Mouse (Mus musculus) layer of hippocampus, postnatal 36 days (tissue): Measurements from ENCODE around the gene Tbccd1. TPM values are rescaled to one million over a fixed set of nuclear protein-coding genes. Genes with fewer than 3 reads are reported as not detected.
A peak's percentile ranks its signal among the peaks of the same experiment; 100 is the strongest.
"Not testable (repeated sequence)": the region's sequence is repeated elsewhere in the genome, so short reads cannot be mapped to it uniquely, and the experiment has no call there.

Experiments used
- DNase-seq, 2 experiments: peaks; one replicate each; pipeline ENCODE4 v3.0.0; 2022
- total RNA-seq, 2 experiments: library from RNA; stranded (reverse); gene quantifications; 2 replicates each; pipeline ENCODE4 v1.2.3; 2021

Tbccd1 gene
- total RNA-seq, 2 experiments from 2014 or later: 15.2 to 15.8 TPM

DNA sequence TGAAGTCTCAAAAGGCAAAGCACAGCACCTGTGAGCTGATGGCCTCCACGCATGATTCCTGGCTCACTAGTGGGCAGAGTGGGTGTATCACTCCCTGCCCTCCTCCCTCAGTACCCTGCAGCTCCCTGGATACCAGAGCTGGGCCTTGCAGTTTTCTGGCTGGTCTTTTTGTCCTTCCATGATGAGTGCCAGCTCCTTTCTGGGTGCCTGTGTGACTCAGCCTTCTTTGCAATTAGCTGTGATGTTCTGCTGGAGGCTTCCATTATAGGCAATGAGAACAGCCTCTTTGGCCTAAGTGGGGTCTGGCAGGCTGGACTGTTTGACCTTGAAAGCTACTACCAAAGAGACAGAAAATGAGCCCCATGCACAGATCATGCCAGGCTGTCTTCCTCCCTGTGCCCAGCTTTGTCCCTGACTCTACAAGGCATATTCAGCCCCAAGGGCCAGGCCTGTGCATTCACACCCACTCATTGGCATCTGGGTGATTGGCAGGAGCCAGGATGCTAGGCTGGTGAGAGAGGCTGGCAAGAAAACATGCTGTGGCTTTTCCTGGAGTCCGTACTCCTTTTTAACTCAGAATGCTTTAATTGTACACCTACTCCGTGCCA, 78.1 kb downstream of the Tbccd1 start:
- peak; percentile 66 to 71 for DNase-seq

DNA sequence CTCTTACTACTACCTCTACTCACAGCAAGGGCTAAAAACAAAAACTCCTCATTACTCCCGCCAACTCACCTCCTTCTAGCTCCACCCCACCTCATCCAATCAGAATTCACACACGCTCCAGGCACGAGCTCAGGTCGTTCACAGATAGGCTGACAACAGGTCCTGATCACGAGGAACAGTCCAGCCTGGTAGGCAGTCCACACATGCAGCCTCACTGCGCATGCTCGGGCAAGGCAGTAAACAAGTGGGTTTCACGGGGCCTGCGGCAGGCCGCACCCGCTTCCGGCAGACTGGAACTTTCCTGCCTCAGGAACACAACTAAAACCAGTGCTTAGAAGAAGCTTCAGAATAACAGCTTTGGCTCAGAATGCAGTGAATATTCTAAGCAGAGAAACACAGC, 79.2 kb downstream of the Tbccd1 start:
- not testable (repeated sequence) for DNase-seq

DNA sequence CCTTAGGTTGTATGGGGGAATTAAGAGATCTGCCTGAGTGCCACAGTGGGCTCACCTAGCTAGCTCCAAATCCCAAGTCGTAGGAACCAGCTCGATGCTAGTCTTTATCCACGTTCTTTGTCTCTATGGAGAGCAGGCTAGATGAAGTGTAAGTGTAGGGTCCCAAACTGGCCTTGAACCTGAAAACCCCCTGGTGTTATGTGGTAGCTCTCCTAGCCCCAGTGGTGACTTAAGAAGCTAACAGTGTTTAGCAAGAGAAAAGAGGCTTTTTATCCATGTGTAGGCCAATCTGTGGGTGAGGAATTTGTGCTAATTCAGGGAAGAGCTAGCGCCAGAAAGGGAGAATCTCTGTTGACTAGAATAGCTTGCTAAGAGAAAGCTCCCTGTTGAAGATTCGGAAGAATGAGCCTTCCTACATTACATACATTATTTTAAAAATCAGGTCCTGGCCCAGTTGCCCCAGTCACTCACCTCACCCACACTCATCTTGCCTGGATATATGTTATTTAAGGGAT, 81.9 kb downstream of the Tbccd1 start:
- DNase-seq: no peak

DNA sequence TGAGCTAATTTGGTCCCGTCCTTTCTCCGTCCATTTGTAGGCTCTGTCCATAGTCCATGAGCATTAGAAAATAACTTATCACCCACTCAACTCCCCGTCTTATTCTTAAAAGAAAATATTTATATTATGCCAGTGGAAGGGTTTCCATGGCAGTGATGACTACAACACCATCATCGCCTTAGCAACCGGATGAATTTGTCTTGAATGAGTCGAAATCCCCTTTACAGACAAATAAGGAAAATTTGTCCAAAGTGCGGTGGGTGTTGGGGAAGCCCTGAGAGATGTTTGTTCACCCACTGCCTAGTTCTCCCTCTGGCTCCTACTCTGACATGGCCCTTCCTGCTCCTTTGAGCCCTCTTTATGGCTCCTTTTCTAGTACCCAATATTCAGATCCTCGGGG, 88.8 kb downstream of the Tbccd1 start:
- DNase-seq: no peak

DNA sequence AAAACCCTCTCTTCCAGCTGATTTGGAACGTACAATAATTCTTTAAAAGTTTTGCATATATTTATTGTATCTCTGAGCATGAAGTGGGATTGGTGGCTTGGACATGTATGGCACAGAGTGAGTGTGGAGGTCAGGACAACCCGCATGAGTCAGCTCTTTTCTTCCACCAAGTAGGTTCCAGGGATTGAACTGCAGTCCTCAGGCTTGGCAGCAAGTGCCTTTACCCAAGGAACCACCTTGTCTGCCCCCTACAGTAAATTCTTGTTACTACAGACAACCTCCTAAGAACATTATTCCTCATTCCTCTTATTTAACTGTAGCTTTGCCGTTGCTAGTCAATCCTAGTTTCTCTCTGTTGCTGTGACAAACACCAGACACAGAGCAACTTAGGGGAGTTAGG, 90.1 kb downstream of the Tbccd1 start:
- DNase-seq: no peak

DNA sequence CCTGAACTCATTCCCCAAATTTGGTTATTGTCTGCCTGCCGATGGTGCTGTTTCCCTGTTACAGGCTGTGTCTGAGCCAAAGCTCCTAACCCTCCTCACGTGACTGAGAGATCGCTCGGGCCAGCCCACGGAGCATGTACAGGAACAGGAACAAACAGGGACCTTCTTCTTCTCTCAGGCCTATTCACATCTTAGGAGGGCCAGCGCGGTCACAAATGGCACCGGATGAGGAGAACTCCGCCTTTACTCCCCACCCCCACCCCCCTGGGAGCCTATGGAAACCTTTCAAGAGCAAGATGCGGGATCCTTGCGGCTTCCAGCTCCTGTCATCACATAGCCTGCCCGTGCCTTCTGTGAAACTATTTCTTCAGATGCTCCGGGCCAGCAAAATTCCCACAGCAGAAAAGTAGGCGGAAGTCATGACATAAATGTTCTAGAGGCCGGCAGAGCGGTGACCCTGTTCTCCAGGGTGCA, 90.7 kb downstream of the Tbccd1 start:
- no peak for DNase-seq

DNA sequence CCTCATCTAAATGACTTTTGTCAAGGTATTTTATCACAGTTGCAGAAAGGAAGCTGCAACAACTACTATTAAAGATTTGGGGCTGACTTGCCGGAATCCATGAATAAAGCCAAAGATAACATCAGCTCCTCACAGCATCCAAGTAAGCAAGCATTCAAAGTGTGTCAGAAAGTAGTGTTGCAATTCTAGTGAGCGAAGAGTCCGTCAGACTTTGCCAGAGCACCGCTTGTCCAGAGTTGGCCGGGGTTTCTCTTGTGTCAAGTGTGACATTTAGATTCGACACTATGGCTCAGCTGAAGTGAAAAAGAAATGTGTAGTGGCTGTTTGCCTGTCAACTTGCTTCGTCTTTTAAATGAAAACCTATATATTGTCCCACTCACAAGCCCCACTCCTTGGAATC, 91.9 kb downstream of the Tbccd1 start:
- DNase-seq: no peak

Other genes with a start within 250 kb of the Tbccd1 start
- 100 to 1,000 TPM; 211 TPM for gene Dgkg, start 200.4 kb downstream of the Tbccd1 start, total RNA-seq
- not detected for gene Crygs, start 46.1 kb downstream of the Tbccd1 start, total RNA-seq
- gene Dnajb11, start 176 bp upstream of the Tbccd1 start, total RNA-seq: 10 to 100 TPM; 69.9 to 82.3 TPM
- not detected for gene Ahsg, start 33.6 kb upstream of the Tbccd1 start, total RNA-seq
- gene Fetub, start 60.7 kb upstream of the Tbccd1 start, total RNA-seq: not detected
- not detected for gene Hrg, start 93.4 kb upstream of the Tbccd1 start, total RNA-seq
- not detected for gene Kng2, start 171.8 kb upstream of the Tbccd1 start, total RNA-seq
- gene Kng1, start 200.2 kb upstream of the Tbccd1 start, total RNA-seq: not detected
- gene Eif4a2, start 249.8 kb upstream of the Tbccd1 start, total RNA-seq: 100 to 1,000 TPM; 900 to 999 TPM